Mouse (Mus musculus) liver, embryonic 14.5 days (tissue): ENCODE measurements at regions not wholly inside any gene's neighbourhood (a gene's known extent, or its start where the extent isn't known, plus 50 kb on each side); places are given as distances from the start of the nearest gene placed in this dataset.
"Not testable (repeated sequence)": the region's sequence is repeated elsewhere in the genome, so short reads cannot be mapped to it uniquely, and the experiment has no call there.

Source experiments
- CTCF ChIP-seq: IDR thresholded peaks from 2 replicates; pipeline ENCODE4 v1.5.1; 2016; ENCODE audit warnings: antibody characterized with exemption, low read depth, control low read depth
- EP300 ChIP-seq: IDR thresholded peaks from 2 replicates; pipeline ENCODE4 v1.6.1; 2016; ENCODE audit warnings: antibody characterized with exemption, low read depth

- TF ChIP-seq EP300, CTCF: not testable (repeated sequence)
Observed at GRCm38 (mm10) chr9:88266346-88266745, 60.7 kb upstream of the Nt5e start.
